ENCODE assay signal across 8 mouse cellular contexts in genomic region chr3:52267652-52268486, GRCm38 (mm10). TPM values are rescaled to one million over a fixed set of nuclear protein-coding genes. Genes with fewer than 3 reads are reported as not detected.
DNase-seq lines count a peak whose midpoint lies in the region; ATAC-seq and TF ChIP-seq lines count a peak whose summit lies in the region.

Gene Foxo1, plus strand, starts transcription at chr3:52268336.

- H3K4me1 ChIP-seq in ES-Bruce4 (ENCODE audit: control insufficient read depth, insufficient read depth, low read length), result no peaks in the 10 kb centered on the region
- H3K4me1 ChIP-seq in forebrain, embryonic 14.5 days (ENCODE audit: control insufficient read depth, insufficient read depth, low read length), result peaks cover 16% of the 10 kb centered on the region
- H3K4me1 ChIP-seq in lung, adult 2 months (ENCODE audit: control insufficient read depth, insufficient read depth, low read length), result no peaks in the 10 kb centered on the region; the same call in none of the 2 replicates

- 0% methylated on average over 84 of the region's 85 CpGs for WGBS in forebrain, embryonic 14.5 days
- WGBS in lung, adult 2 months, result under 1% methylated on average over 85 of the region's 85 CpGs

- H3K27me3 ChIP-seq in ES-Bruce4 (ENCODE audit: control insufficient read depth, insufficient read depth, low read length, poor library complexity, severe bottlenecking), result no peaks in the 10 kb centered on the region
- peaks cover 37% of the 10 kb centered on the region for H3K27me3 ChIP-seq in forebrain, embryonic 14.5 days (replicated peaks; ENCODE audit: control insufficient read depth, insufficient read depth, low read length)

- H3K4me2 ChIP-seq in forebrain, embryonic 14.5 days (ENCODE audit: low read length), result peak within 1 kb of the TSS; percentile 96

- peak; percentile 89 for DNase-seq in forebrain, embryonic 14.5 days (ENCODE audit: low spot score)
- peak; percentile 94 to 95 for DNase-seq in heart, postnatal 10 days
- DNase-seq in layer of hippocampus, adult 18-20 months (ENCODE audit: low spot score in 2 of 2), result peak; percentile 65 to 91
- peak; percentile 90 for DNase-seq in lung, adult 2 months
- DNase-seq in testis, postnatal 14 days (ENCODE audit: low spot score), result peak; percentile 88

- H3K27ac ChIP-seq in ES-Bruce4 (ENCODE audit: insufficient read depth, low read length), result 0 out of 2 replicates have a peak within 1 kb of the TSS, but pooled peaks have one; percentile 12
- no peak within 1 kb of the TSS for H3K27ac ChIP-seq in forebrain, embryonic 14.5 days (ENCODE audit: low read depth, low read length)

- no peaks in the 10 kb centered on the region for H3K9me3 ChIP-seq in ES-Bruce4 (replicated peaks; ENCODE audit: control insufficient read depth, insufficient read depth, low read length, poor library complexity, severe bottlenecking)
- no peaks in the 10 kb centered on the region for H3K9me3 ChIP-seq in forebrain, embryonic 14.5 days (replicated peaks; ENCODE audit: control insufficient read depth, low read length)

- TF ChIP-seq POLR2A in ES-Bruce4 (IDR thresholded peaks at IDR 0.05; ENCODE audit: insufficient read depth, low read length), result peak; percentile 11
- peak; percentile 89; the same call in 1 of the 2 replicates for TF ChIP-seq POLR2A in lung, adult 2 months (IDR thresholded peaks at IDR 0.05; ENCODE audit: borderline replicate concordance, extremely low read depth, low read depth, low read length)

- intact Hi-C loops in heart, postnatal 10 days (cut with DNase I), result loop anchor here (1.0 to 5.0 kb wide), 4 partner anchors 74 to 374 kb away; no protein-coding TSS in a partner anchor

- TF ChIP-seq EP300 in ES-Bruce4 (IDR thresholded peaks at IDR 0.05; ENCODE audit: insufficient read depth, low read depth, low read length), result no peak

- ATAC-seq in cerebellum, adult (ENCODE audit: insufficient number of reproducible peaks, low FRiP score, low TSS enrichment), result peak; percentile 89
- peak; percentile 95 for ATAC-seq in forebrain, embryonic 14.5 days
- peak; percentile 51 for ATAC-seq in neutrophil, adult 5-6 weeks (ENCODE audit: extremely low read depth, insufficient number of reproducible peaks, low FRiP score, poor library complexity, severe bottlenecking)

- H3K36me3 ChIP-seq in ES-Bruce4 (ENCODE audit: control insufficient read depth, insufficient read depth, low read length, poor library complexity, severe bottlenecking), result peaks cover 6% of the 10 kb centered on the region; the same call in 1 of the 2 replicates
- H3K36me3 ChIP-seq in forebrain, embryonic 14.5 days (ENCODE audit: control insufficient read depth, insufficient read depth, low read length), result no peaks in the 10 kb centered on the region

- TF ChIP-seq CTCF in ES-Bruce4 (IDR thresholded peaks at IDR 0.05; ENCODE audit: low read depth, low read length), result no peak
- no peak for TF ChIP-seq CTCF in lung, adult 2 months (IDR thresholded peaks at IDR 0.05; ENCODE audit: insufficient read depth, low read length)

- peak within 1 kb of the TSS; percentile 98 for H3K9ac ChIP-seq in ES-Bruce4 (ENCODE audit: low read depth, poor library complexity, severe bottlenecking)
- peak within 1 kb of the TSS; percentile 70 for H3K9ac ChIP-seq in forebrain, embryonic 14.5 days (ENCODE audit: low read length)

- peak within 1 kb of the TSS; percentile 84 for H3K4me3 ChIP-seq in ES-Bruce4 (ENCODE audit: low read depth, low read length)
- peak within 1 kb of the TSS; percentile 72 for H3K4me3 ChIP-seq in forebrain, embryonic 14.5 days (ENCODE audit: low read depth, low read length)
- peak within 1 kb of the TSS; percentile 93 for H3K4me3 ChIP-seq in lung, adult 2 months (replicated peaks; ENCODE audit: extremely low read depth, low read depth, low read length)

RNA-seq across cellular contexts. Expression of gene Foxo1, which starts in this region (rescaled TPM):
- 22.9 and 23.8 TPM in 2 replicates for polyA plus RNA-seq in ES-Bruce4 (2011; ENCODE audit: insufficient read depth, insufficient read length, low read depth, missing spikeins)
- 2.8 and 2.9 TPM in 2 replicates for polyA plus RNA-seq in forebrain, embryonic 14.5 days (2014; fragmentation: Nextera tagmentation; extraction: Ambion mirVana)
- 10 to 100 TPM; 16.7 to 17.1 TPM for total RNA-seq in heart, postnatal 10 days (2021)
- total RNA-seq in layer of hippocampus, adult 18-20 months (2021), result 10 to 100 TPM; 22.5 to 24.5 TPM
- polyA plus RNA-seq in lung, adult 2 months (2012; rRNA removed), result 16.9 and 22.5 TPM in 2 replicates
- 23.4 and 23.7 TPM in 2 replicates for total RNA-seq in neutrophil, adult 5-6 weeks (2017)
